Mouse (Mus musculus): Measurements from ENCODE around the gene Lcmt1.

Gene Lcmt1

GRCm38 (mm10) chr7:123455088-123455487 lies 85.5 kb downstream of the Lcmt1 start:
- CTCF ChIA-PET = no interaction called here

- CTCF ChIA-PET = no interaction called here
Measured at GRCm38 (mm10) chr7:123458309-123458708, 88.7 kb downstream of the Lcmt1 start.

GRCm38 (mm10) chr7:123459247-123459646 lies 89.7 kb downstream of the Lcmt1 start:
- CTCF ChIA-PET = no interaction called here

GRCm38 (mm10) chr7:123461316-123461715 lies 91.7 kb downstream of the Lcmt1 start:
- CTCF ChIA-PET = no interaction called here

GRCm38 (mm10) chr7:123462070-123462501 lies 92.5 kb downstream of the Lcmt1 start, which contains the start of gene Aqp8:
Aqp8 (plus strand) TSS chr7:123462291.
- CTCF ChIA-PET = no interaction called here

GRCm38 (mm10) chr7:123463569-123463968 lies 94.0 kb downstream of the Lcmt1 start:
- CTCF ChIA-PET = no interaction called here

- CTCF ChIA-PET = interaction anchor here (0.9 kb wide), 1 partner anchor 261 kb away, joined by 3 read pairs; no protein-coding TSS in a partner anchor
Measured at GRCm38 (mm10) chr7:123465692-123466387, 96.3 kb downstream of the Lcmt1 start.

- CTCF ChIA-PET = no interaction called here
Measured at GRCm38 (mm10) chr7:123467961-123468360, 98.4 kb downstream of the Lcmt1 start.
